Mouse (Mus musculus) brain, embryonic 14.5 days (tissue): ENCODE data around the gene Rnaseh2a.

Experiments
- CTCF ChIP-seq: fragments of 200-500 bp; IDR thresholded peaks from 2 replicates; pipeline ENCODE4 v1.5.1; 2012; ENCODE audit warnings: inconsistent platforms, mild to moderate bottlenecking, moderate library complexity, borderline replicate concordance; ENCODE audit not compliant: insufficient read depth, insufficient read length; ENCODE audit errors: extremely low read depth
- POLR2A ChIP-seq: fragments of 200-500 bp; IDR thresholded peaks from 2 replicates; pipeline ENCODE4 v1.6.1; 2012; ENCODE audit warnings: mild to moderate bottlenecking, inconsistent platforms, borderline replicate concordance; ENCODE audit not compliant: poor library complexity, insufficient read depth, insufficient read length, severe bottlenecking; ENCODE audit errors: extremely low read depth

DNA sequence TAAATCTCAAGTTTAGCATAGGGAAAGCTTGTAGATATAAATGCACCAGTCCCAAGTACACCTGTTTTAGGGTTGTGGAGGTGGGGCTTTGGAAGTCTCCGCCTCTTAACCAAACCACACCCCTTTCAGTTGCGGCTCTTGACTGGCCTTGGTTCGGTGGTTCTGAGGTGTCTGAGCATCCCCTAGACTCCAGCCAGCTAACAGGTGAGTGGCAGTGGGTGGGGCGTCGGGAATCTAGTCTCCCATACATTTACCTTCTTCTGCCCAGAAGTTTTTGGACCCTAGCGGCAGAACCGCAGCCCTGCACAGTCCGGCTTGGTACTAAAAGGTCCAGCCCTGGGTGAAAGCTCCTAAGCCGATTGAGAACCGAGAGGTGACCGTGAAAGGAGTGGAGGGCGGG is 19.8 kb downstream of the Rnaseh2a start:
- TF ChIP-seq CTCF, result no peak
- no peak for TF ChIP-seq POLR2A
